15 mouse cellular contexts compared by ENCODE assay signal in the genomic region with DNA sequence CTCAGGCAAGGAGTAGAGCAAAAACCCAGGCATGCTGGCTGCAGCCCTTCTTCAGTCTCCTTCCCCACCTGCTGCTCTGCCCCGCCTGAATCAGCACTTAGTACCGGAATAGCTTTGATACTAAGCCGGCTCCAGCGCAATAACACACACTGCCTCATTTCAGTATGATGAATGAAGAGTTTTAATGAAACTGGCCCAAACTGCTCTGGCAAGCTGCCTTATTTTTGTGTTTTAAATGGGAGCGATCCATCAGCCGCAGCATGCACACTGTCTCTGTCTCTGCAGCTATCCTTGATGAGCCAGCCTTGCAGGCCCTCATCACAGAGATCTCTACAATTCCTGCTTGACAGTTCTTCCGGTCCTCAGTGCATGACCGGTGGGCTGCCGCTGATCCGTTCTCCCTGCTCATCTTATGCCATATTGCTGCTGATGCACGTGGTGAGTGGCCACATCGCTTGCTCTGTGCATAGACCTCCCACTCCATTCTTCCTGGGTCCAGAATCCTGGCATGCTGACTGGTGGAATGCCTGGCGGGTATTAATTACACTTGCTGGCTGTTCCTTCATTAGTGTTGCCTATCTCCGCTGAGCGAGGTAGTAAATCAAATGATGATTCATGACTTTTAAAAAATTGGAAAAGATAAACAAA.
DNase-seq lines count a peak whose midpoint lies in the region; ATAC-seq and TF ChIP-seq lines count a peak whose summit lies in the region.
"Had no signal": no experiment of that assay in that cellular context is flagged by ENCODE, and none has a peak within 500 bp of the region (broad histone marks: within the 10 kb centered on the region; RNA-seq: fewer than 3 reads in every experiment).

No protein-coding gene starts in this region.

- peak overlapping the region; percentile 46 for H3K27ac ChIP-seq in hindbrain, embryonic 14.5 days
- no peak overlapping the region for H3K27ac ChIP-seq in hindbrain, embryonic 12.5 days
- H3K27ac ChIP-seq in neural tube, embryonic 11.5 days (ENCODE audit: low read depth, low read length), result no peak overlapping the region
- H3K27ac ChIP-seq in stomach, postnatal 0 days (replicated peaks), result no peak overlapping the region
- H3K27ac ChIP-seq: limb, embryonic 10.5 days had no signal

- peak overlapping the region; percentile 10; the same call in 1 of the 2 replicates for H3K4me2 ChIP-seq in hindbrain, embryonic 14.5 days (replicated peaks)
- H3K4me2 ChIP-seq in hindbrain, embryonic 12.5 days (replicated peaks), result no peak overlapping the region
- no peak overlapping the region for H3K4me2 ChIP-seq in neural tube, embryonic 11.5 days (ENCODE audit: low read depth)
- H3K4me2 ChIP-seq in stomach, postnatal 0 days (replicated peaks; ENCODE audit: low read depth), result no peak overlapping the region

- WGBS in hindbrain, embryonic 14.5 days, result 58% methylated on average over 15 of the region's 15 CpGs
- WGBS in hindbrain, embryonic 12.5 days, result 79% methylated on average over 15 of the region's 15 CpGs
- 74% methylated on average over 15 of the region's 15 CpGs for WGBS in neural tube, embryonic 11.5 days
- WGBS in stomach, postnatal 0 days, result 51% methylated on average over 15 of the region's 15 CpGs

- peaks cover 4% of the 10 kb centered on the region; the same call in 1 of the 2 replicates for H3K4me1 ChIP-seq in hindbrain, embryonic 14.5 days (replicated peaks; ENCODE audit: control insufficient read depth, insufficient read depth, low read length)
- H3K4me1 ChIP-seq in hindbrain, embryonic 12.5 days, result no peaks in the 10 kb centered on the region
- H3K4me1 ChIP-seq in neural tube, embryonic 11.5 days (ENCODE audit: control insufficient read depth, insufficient read depth, low read length), result no peaks in the 10 kb centered on the region
- H3K4me1 ChIP-seq in stomach, postnatal 0 days (replicated peaks; ENCODE audit: control insufficient read depth, insufficient read depth), result no peaks in the 10 kb centered on the region
- H3K4me1 ChIP-seq: limb, embryonic 10.5 days had no signal

- H3K27me3 ChIP-seq in hindbrain, embryonic 14.5 days (ENCODE audit: control insufficient read depth, insufficient read depth, low read length), result no peaks in the 10 kb centered on the region
- no peaks in the 10 kb centered on the region for H3K27me3 ChIP-seq in hindbrain, embryonic 12.5 days
- no peaks in the 10 kb centered on the region for H3K27me3 ChIP-seq in neural tube, embryonic 11.5 days (ENCODE audit: control insufficient read depth, insufficient read depth, low read length)
- no peaks in the 10 kb centered on the region for H3K27me3 ChIP-seq in stomach, postnatal 0 days (ENCODE audit: control insufficient read depth, insufficient read depth, low read length)

- H3K9ac ChIP-seq in hindbrain, embryonic 14.5 days, result no peak overlapping the region
- H3K9ac ChIP-seq in hindbrain, embryonic 12.5 days, result no peak overlapping the region
- H3K9ac ChIP-seq in neural tube, embryonic 11.5 days (ENCODE audit: low read length), result no peak overlapping the region
- H3K9ac ChIP-seq in stomach, postnatal 0 days (ENCODE audit: low read length), result no peak overlapping the region
- H3K9ac ChIP-seq: liver, postnatal 0 days had no signal

- no peak overlapping the region for H3K4me3 ChIP-seq in hindbrain, embryonic 14.5 days (replicated peaks; ENCODE audit: low read length)
- H3K4me3 ChIP-seq in hindbrain, embryonic 12.5 days, result no peak overlapping the region
- H3K4me3 ChIP-seq in neural tube, embryonic 11.5 days (ENCODE audit: low read depth, low read length), result no peak overlapping the region
- H3K4me3 ChIP-seq in stomach, postnatal 0 days (ENCODE audit: low read depth, low read length), result no peak overlapping the region
- H3K4me3 ChIP-seq: limb, embryonic 10.5 days had no signal

- no peaks in the 10 kb centered on the region for H3K9me3 ChIP-seq in hindbrain, embryonic 14.5 days (ENCODE audit: control insufficient read depth, low read length)
- H3K9me3 ChIP-seq in hindbrain, embryonic 12.5 days (replicated peaks), result no peaks in the 10 kb centered on the region
- H3K9me3 ChIP-seq in neural tube, embryonic 11.5 days (ENCODE audit: control insufficient read depth, low read length), result no peaks in the 10 kb centered on the region
- H3K9me3 ChIP-seq in stomach, postnatal 0 days (ENCODE audit: control insufficient read depth, low read length), result no peaks in the 10 kb centered on the region
- H3K9me3 ChIP-seq: limb, embryonic 10.5 days had no signal

- no peak for TF ChIP-seq CTCF in stomach, postnatal 0 days (IDR thresholded peaks at IDR 0.05; ENCODE audit: low read depth)

- no peaks in the 10 kb centered on the region for H3K36me3 ChIP-seq in hindbrain, embryonic 14.5 days (replicated peaks; ENCODE audit: control insufficient read depth, insufficient read depth)
- H3K36me3 ChIP-seq in hindbrain, embryonic 12.5 days, result no peaks in the 10 kb centered on the region
- H3K36me3 ChIP-seq in neural tube, embryonic 11.5 days (ENCODE audit: control insufficient read depth, insufficient read depth, low read length), result no peaks in the 10 kb centered on the region
- H3K36me3 ChIP-seq in stomach, postnatal 0 days (ENCODE audit: control insufficient read depth, insufficient read depth, low read length), result no peaks in the 10 kb centered on the region
- H3K36me3 ChIP-seq: limb, embryonic 10.5 days had no signal

- peak; percentile 63 for DNase-seq in hindbrain, embryonic 14.5 days (ENCODE audit: low spot score)
- DNase-seq in neural tube, embryonic 11.5 days (ENCODE audit: low spot score), result peak; percentile 9
- no peak for DNase-seq in neural tube, embryonic 10.5 days (ENCODE audit: extremely low spot score, low spot score)
- DNase-seq in layer of hippocampus, postnatal 36 days, result peak; percentile 31 to 36
- DNase-seq in stomach, postnatal 0 days (ENCODE audit: low spot score), result peak; percentile 12
- no peak for DNase-seq in testis, postnatal 10 days (ENCODE audit: low spot score)
- DNase-seq: adrenal gland, postnatal 36 days; gastrocnemius, postnatal 25 days; heart, postnatal 14 days; kidney, adult 2 months; liver, postnatal 0 days; midbrain, embryonic 14.5 days had no signal

- TF ChIP-seq EP300 in stomach, postnatal 0 days (optimal IDR thresholded peaks at IDR 0.05), result no peak

- ATAC-seq in hindbrain, embryonic 14.5 days (ENCODE audit: low FRiP score), result peak; percentile 74
- no peak for ATAC-seq in hindbrain, embryonic 12.5 days (ENCODE audit: low FRiP score)
- no peak for ATAC-seq in neural tube, embryonic 11.5 days (ENCODE audit: insufficient read depth, low FRiP score, low TSS enrichment)
- no peak for ATAC-seq in stomach, postnatal 0 days (ENCODE audit: low FRiP score, low TSS enrichment)
- no peak for ATAC-seq in megakaryocyte progenitor cell, adult 5-6 weeks (replicated peaks; ENCODE audit: poor library complexity)
- ATAC-seq: liver, postnatal 0 days had no signal

Comparison
In these comparisons a context has a peak if more than half of its experiments do, and no peak if none do; other contexts are left out.
1. DNase-seq: peak in hindbrain, embryonic 14.5 days (single experiment), neural tube, embryonic 11.5 days (single experiment), layer of hippocampus, postnatal 36 days (2 of 2) and stomach, postnatal 0 days (single experiment); none in neural tube, embryonic 10.5 days (single experiment) and testis, postnatal 10 days (single experiment).